Mouse (Mus musculus): ENCODE measurements around the gene Tango6. TPM values are rescaled to one million over a fixed set of nuclear protein-coding genes. Genes with fewer than 3 reads are reported as not detected.
"Not testable (repeated sequence)": the region's sequence is repeated elsewhere in the genome, so short reads cannot be mapped to it uniquely, and the experiment has no call there.

Gene Tango6
- polyA plus RNA-seq, 1 experiment, result 4.8 TPM

- DNase-seq (ENCODE audit: low read depth), result no peak
Measured at GRCm38 (mm10) chr8:106761317-106761716, 78.4 kb downstream of the Tango6 start.

- DNase-seq (ENCODE audit: low read depth), result peak; percentile 24
Measured at GRCm38 (mm10) chr8:106761867-106762523, 79.1 kb downstream of the Tango6 start.

- DNase-seq (ENCODE audit: low read depth), result no peak
Measured at GRCm38 (mm10) chr8:106764529-106764928, 81.7 kb downstream of the Tango6 start.

GRCm38 (mm10) chr8:106765570-106765969 is 82.7 kb downstream of the Tango6 start:
- DNase-seq (ENCODE audit: low read depth), result no peak

GRCm38 (mm10) chr8:106766736-106767135 is 83.9 kb downstream of the Tango6 start:
- no peak for DNase-seq (ENCODE audit: low read depth)

GRCm38 (mm10) chr8:106769147-106769805 is 86.4 kb downstream of the Tango6 start:
- DNase-seq (ENCODE audit: low read depth), result peak; percentile 69

GRCm38 (mm10) chr8:106770596-106771179 is 87.8 kb downstream of the Tango6 start:
- no peak for DNase-seq (ENCODE audit: low read depth)

- DNase-seq (ENCODE audit: low read depth), result no peak
Measured at GRCm38 (mm10) chr8:106772094-106772493, 89.2 kb downstream of the Tango6 start.

GRCm38 (mm10) chr8:106772501-106772900 is 89.6 kb downstream of the Tango6 start:
- no peak for DNase-seq (ENCODE audit: low read depth)

GRCm38 (mm10) chr8:106774567-106775320 is 91.9 kb downstream of the Tango6 start:
- no peak for DNase-seq (ENCODE audit: low read depth)

GRCm38 (mm10) chr8:106789623-106790022 is 106.8 kb downstream of the Tango6 start:
- no peak for DNase-seq (ENCODE audit: low read depth)

- no peak for DNase-seq (ENCODE audit: low read depth)
Measured at GRCm38 (mm10) chr8:106794820-106795219, 112.0 kb downstream of the Tango6 start.

- DNase-seq (ENCODE audit: low read depth), result no peak
Measured at GRCm38 (mm10) chr8:106799821-106800220, 117.0 kb downstream of the Tango6 start.

- DNase-seq (ENCODE audit: low read depth), result no peak
Measured at GRCm38 (mm10) chr8:106801261-106801660, 118.4 kb downstream of the Tango6 start.

GRCm38 (mm10) chr8:106802384-106803137 is 119.7 kb downstream of the Tango6 start:
- not testable (repeated sequence) for DNase-seq (ENCODE audit: low read depth)

- no peak for DNase-seq (ENCODE audit: low read depth)
Measured at GRCm38 (mm10) chr8:106805859-106806258, 123.0 kb downstream of the Tango6 start.

- DNase-seq (ENCODE audit: low read depth), result no peak
Measured at GRCm38 (mm10) chr8:106807461-106807860, 124.6 kb downstream of the Tango6 start.

- DNase-seq (ENCODE audit: low read depth), result no peak
Measured at GRCm38 (mm10) chr8:106809726-106810125, 126.9 kb downstream of the Tango6 start.

- DNase-seq (ENCODE audit: low read depth), result no peak
Measured at GRCm38 (mm10) chr8:106810406-106810805, 127.5 kb downstream of the Tango6 start.

- no peak for DNase-seq (ENCODE audit: low read depth)
Measured at GRCm38 (mm10) chr8:106812560-106812959, 129.7 kb downstream of the Tango6 start.

- DNase-seq (ENCODE audit: low read depth), result no peak
Measured at GRCm38 (mm10) chr8:106816431-106817170, 133.7 kb downstream of the Tango6 start.
